Mouse (Mus musculus): Measurements from ENCODE around the gene Sox15.
"Not testable (repeated sequence)": the region's sequence is repeated elsewhere in the genome, so short reads cannot be mapped to it uniquely, and the experiment has no call there.

Sox15 gene

GRCm38 (mm10) chr11:69702886-69703285, 47.8 kb downstream of the Sox15 start:
- not testable (repeated sequence) for DNase-seq (ENCODE audit: low spot score in 2 of 2)

GRCm38 (mm10) chr11:69703381-69703780, 48.3 kb downstream of the Sox15 start:
- not testable (repeated sequence) for DNase-seq (ENCODE audit: low spot score in 2 of 2)

GRCm38 (mm10) chr11:69703814-69704612, 48.9 kb downstream of the Sox15 start:
- DNase-seq (ENCODE audit: low spot score in 2 of 2): no peak

- no peak for DNase-seq (ENCODE audit: low spot score in 2 of 2)
Measured at GRCm38 (mm10) chr11:69704613-69705010, 49.5 kb downstream of the Sox15 start.

Measured in frontal cortex, postnatal 25 days (tissue).